ENCODE assay signal across 8 mouse cellular contexts in genomic region chr6:124919695-124920317, GRCm38 (mm10). TPM values are rescaled to one million over a fixed set of nuclear protein-coding genes. Genes with fewer than 3 reads are reported as not detected.
A peak's percentile ranks its signal among the peaks of the same experiment; 100 is the strongest.
DNase-seq lines count a peak whose midpoint lies in the region; ATAC-seq and TF ChIP-seq lines count a peak whose summit lies in the region.

Ptms (minus strand) TSS chr6:124920103.

- 29% methylated on average over 13 of the region's 13 CpGs for WGBS in spleen, adult 2 months
- WGBS in embryonic facial prominence, embryonic 14.5 days: under 1% methylated on average over 13 of the region's 13 CpGs
- 0% methylated on average over 13 of the region's 13 CpGs for WGBS in limb, embryonic 12.5 days
- 2% methylated on average over 13 of the region's 13 CpGs for WGBS in midbrain, embryonic 14.5 days

- peak within 1 kb of the TSS; percentile 22; the same call in 1 of the 2 replicates for H3K4me3 ChIP-seq in spleen, adult 2 months (ENCODE audit: extremely low read depth, insufficient read depth, insufficient read length)
- H3K4me3 ChIP-seq in embryonic facial prominence, embryonic 14.5 days (ENCODE audit: low read depth, low read length): peak within 1 kb of the TSS; percentile 28
- H3K4me3 ChIP-seq in limb, embryonic 12.5 days (replicated peaks): peak within 1 kb of the TSS; percentile 97
- peak within 1 kb of the TSS; percentile 94 for H3K4me3 ChIP-seq in midbrain, embryonic 14.5 days (replicated peaks; ENCODE audit: low read depth, low read length)

- H3K9ac ChIP-seq in embryonic facial prominence, embryonic 14.5 days (ENCODE audit: low read depth, low read length): peak within 1 kb of the TSS; percentile 46
- H3K9ac ChIP-seq in limb, embryonic 12.5 days (replicated peaks): no peak within 1 kb of the TSS; the same call in 1 of the 2 replicates
- peak within 1 kb of the TSS; percentile 100 for H3K9ac ChIP-seq in midbrain, embryonic 14.5 days (replicated peaks; ENCODE audit: low read length)

- peak; percentile 56 to 69 for DNase-seq in spleen, adult 2 months (ENCODE audit: low read depth in 1 of 2, low spot score in 2 of 2)
- no peak for DNase-seq in spleen, postnatal 14 days (ENCODE audit: low spot score in 2 of 2)
- peak; percentile 98 for DNase-seq in embryonic facial prominence, embryonic 14.5 days (ENCODE audit: low spot score)
- peak; percentile 96 for DNase-seq in heart, adult 8-10 months (ENCODE audit: low spot score)
- peak; percentile 95 to 99 for DNase-seq in kidney, adult 8-10 months
- DNase-seq in midbrain, embryonic 14.5 days: peak; percentile 97
- DNase-seq in splenic B cell, adult 2 months (ENCODE audit: low read depth, low spot score): peak; percentile 84

- no peak for TF ChIP-seq CTCF in spleen, adult 2 months (IDR thresholded peaks at IDR 0.05; ENCODE audit: extremely low read depth, insufficient read depth, insufficient read length, insufficient replicate concordance)

- no peak for TF ChIP-seq POLR2A in spleen, adult 2 months (IDR thresholded peaks at IDR 0.05; ENCODE audit: low read depth, low read length)

- no peaks in the 10 kb centered on the region for H3K36me3 ChIP-seq in spleen, adult 2 months (ENCODE audit: control insufficient read depth, insufficient read depth, low read length)
- H3K36me3 ChIP-seq in embryonic facial prominence, embryonic 14.5 days (ENCODE audit: control insufficient read depth, insufficient read depth, low read length): peaks cover 2% of the 10 kb centered on the region
- H3K36me3 ChIP-seq in limb, embryonic 12.5 days: peaks cover 6% of the 10 kb centered on the region
- H3K36me3 ChIP-seq in midbrain, embryonic 14.5 days (ENCODE audit: control insufficient read depth, insufficient read depth, low read length): peaks cover 2% of the 10 kb centered on the region; the same call in 1 of the 2 replicates
- no peaks in the 10 kb centered on the region for H3K36me3 ChIP-seq in splenic B cell, adult 2 months (ENCODE audit: control insufficient read depth, insufficient read depth, low read length, poor library complexity, severe bottlenecking)

- peak; percentile 87 for ATAC-seq in embryonic facial prominence, embryonic 14.5 days (ENCODE audit: low read depth)
- ATAC-seq in limb, embryonic 12.5 days (ENCODE audit: insufficient number of reproducible peaks, insufficient read depth, low FRiP score, low TSS enrichment, low read depth): peak; percentile 90
- ATAC-seq in midbrain, embryonic 14.5 days (ENCODE audit: low FRiP score, low TSS enrichment): peak; percentile 84

- H3K4me1 ChIP-seq in spleen, adult 2 months (ENCODE audit: control insufficient read depth, insufficient read depth, insufficient read length): peaks cover 9% of the 10 kb centered on the region; the same call in 1 of the 2 replicates
- peaks cover 41% of the 10 kb centered on the region for H3K4me1 ChIP-seq in embryonic facial prominence, embryonic 14.5 days (ENCODE audit: control insufficient read depth, insufficient read depth, low read length)
- H3K4me1 ChIP-seq in limb, embryonic 12.5 days (replicated peaks): peaks cover 47% of the 10 kb centered on the region
- peaks cover 39% of the 10 kb centered on the region for H3K4me1 ChIP-seq in midbrain, embryonic 14.5 days (ENCODE audit: control insufficient read depth, insufficient read depth, low read length)

- peak within 1 kb of the TSS; percentile 99 for H3K4me2 ChIP-seq in embryonic facial prominence, embryonic 14.5 days (ENCODE audit: low read depth, low read length)
- peak within 1 kb of the TSS; percentile 98 for H3K4me2 ChIP-seq in limb, embryonic 12.5 days
- H3K4me2 ChIP-seq in midbrain, embryonic 14.5 days (ENCODE audit: low read length): peak within 1 kb of the TSS; percentile 99

- H3K9me3 ChIP-seq in embryonic facial prominence, embryonic 14.5 days (ENCODE audit: control insufficient read depth, low read length): no peaks in the 10 kb centered on the region
- H3K9me3 ChIP-seq in limb, embryonic 12.5 days: no peaks in the 10 kb centered on the region
- H3K9me3 ChIP-seq in midbrain, embryonic 14.5 days (ENCODE audit: control insufficient read depth, low read length): no peaks in the 10 kb centered on the region

- H3K27me3 ChIP-seq in spleen, adult 2 months (ENCODE audit: control insufficient read depth, insufficient read depth, low read length): peaks cover 7% of the 10 kb centered on the region
- H3K27me3 ChIP-seq in embryonic facial prominence, embryonic 14.5 days (replicated peaks; ENCODE audit: control insufficient read depth, insufficient read depth, low read length): no peaks in the 10 kb centered on the region
- H3K27me3 ChIP-seq in limb, embryonic 12.5 days: no peaks in the 10 kb centered on the region
- H3K27me3 ChIP-seq in midbrain, embryonic 14.5 days (ENCODE audit: control insufficient read depth, insufficient read depth, low read length): no peaks in the 10 kb centered on the region
- no peaks in the 10 kb centered on the region for H3K27me3 ChIP-seq in splenic B cell, adult 2 months (ENCODE audit: control insufficient read depth, insufficient read depth, low read length, poor library complexity, severe bottlenecking)

- peak within 1 kb of the TSS; percentile 83 for H3K27ac ChIP-seq in spleen, adult 2 months (ENCODE audit: insufficient read depth, low read length)
- peak within 1 kb of the TSS; percentile 100 for H3K27ac ChIP-seq in embryonic facial prominence, embryonic 14.5 days (replicated peaks; ENCODE audit: low read depth, low read length)
- peak within 1 kb of the TSS; percentile 100 for H3K27ac ChIP-seq in limb, embryonic 12.5 days
- H3K27ac ChIP-seq in midbrain, embryonic 14.5 days (replicated peaks; ENCODE audit: low read depth, low read length): peak within 1 kb of the TSS; percentile 100

RNA-seq across cellular contexts. Expression of gene Ptms, which starts in this region (rescaled TPM):
- 450 and 549 TPM in 2 replicates for polyA plus RNA-seq in spleen, adult 2 months (2012; rRNA removed)
- 255 and 263 TPM in 2 replicates for polyA plus RNA-seq in embryonic facial prominence, embryonic 14.5 days (2014; fragmentation: Nextera tagmentation; extraction: Ambion mirVana)
- total RNA-seq in heart, adult 8-10 months (2022): 100 to 1,000 TPM; 116 to 160 (median 152) TPM
- 325 and 346 TPM in 2 replicates for polyA plus RNA-seq in limb, embryonic 12.5 days (2016; fragmentation: Nextera tagmentation; extraction: Ambion mirVana)
- 749 and 823 TPM in 2 replicates for polyA plus RNA-seq in midbrain, embryonic 14.5 days (2014; fragmentation: Nextera tagmentation; extraction: Ambion mirVana)

Comparison
In these comparisons a context has a peak if more than half of its experiments do, and no peak if none do; other contexts are left out.
1. DNase-seq: peak in spleen, adult 2 months (2 of 2), embryonic facial prominence, embryonic 14.5 days (single experiment), heart, adult 8-10 months (single experiment), kidney, adult 8-10 months (2 of 2), midbrain, embryonic 14.5 days (single experiment) and splenic B cell, adult 2 months (single experiment); none in spleen, postnatal 14 days (0 of 2).
2. H3K4me3 ChIP-seq: peak in every context shown above with its lines; median percentile 97 in limb, embryonic 12.5 days; 94 in midbrain, embryonic 14.5 days; 28 in embryonic facial prominence, embryonic 14.5 days; 22 in spleen, adult 2 months.
3. Peak in every context shown above with its lines, with median percentiles within 50 percentile points of each other: H3K27ac ChIP-seq, ATAC-seq and H3K4me2 ChIP-seq.